Mouse (Mus musculus): Measurements from ENCODE around the gene Aqr. TPM values are rescaled to one million over a fixed set of nuclear protein-coding genes. Genes with fewer than 3 reads are reported as not detected.
"Not testable (repeated sequence)": the region's sequence is repeated elsewhere in the genome, so short reads cannot be mapped to it uniquely, and the experiment has no call there.

Gene Aqr
- total RNA-seq (2017) = 60.8 and 63.6 TPM in 2 replicates

DNA sequence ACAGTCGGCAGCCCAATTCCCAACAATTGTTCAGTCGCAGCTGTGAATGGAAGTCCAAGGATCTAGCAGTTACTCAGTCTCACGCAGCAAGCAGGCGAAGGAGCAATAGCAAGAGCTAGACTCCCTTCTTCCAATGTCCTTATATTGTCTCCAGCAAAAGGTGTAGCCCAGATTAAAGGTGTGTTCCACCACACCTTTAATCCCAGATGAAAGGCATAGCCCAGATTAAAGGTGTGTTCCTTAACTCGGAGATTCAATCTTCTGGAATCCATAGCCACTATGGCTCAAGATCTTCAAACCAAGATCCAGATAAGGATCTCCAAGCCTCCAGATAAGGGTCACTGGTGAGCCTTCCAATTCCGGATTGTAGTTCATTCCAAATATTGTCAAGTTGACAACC is at the start of gene Aqr:
Gene Aqr, minus strand, starts transcription at position 101 of the 400 bp plus-strand sequence.
- not testable (repeated sequence) for ATAC-seq (replicated peaks in 1 of 2; ENCODE audit: insufficient read depth in 1 of 2, low FRiP score in 2 of 2, low TSS enrichment in 1 of 2, low read depth in 1 of 2, poor library complexity in 2 of 2, severe bottlenecking in 2 of 2)

DNA sequence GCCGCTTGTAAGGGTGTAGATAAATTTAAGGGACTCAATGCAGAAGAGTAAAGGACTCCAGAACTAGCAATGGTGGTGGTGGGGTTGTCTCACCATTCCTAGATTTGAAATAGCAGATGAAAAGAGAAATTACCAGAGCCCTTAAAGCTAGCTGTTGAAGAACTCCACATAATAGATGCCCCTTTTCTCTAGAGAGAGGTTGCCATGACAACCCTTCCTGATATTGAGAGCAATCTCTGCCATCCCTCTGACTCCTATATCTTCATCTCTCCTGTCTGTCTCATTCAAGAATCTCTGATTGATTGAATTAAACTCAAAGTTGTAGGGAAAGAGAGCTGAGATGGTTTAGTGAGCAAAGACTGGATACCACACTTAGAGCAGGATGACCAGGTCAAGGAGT is 49.7 kb upstream of the Aqr start:
- ATAC-seq (replicated peaks in 1 of 2; ENCODE audit: insufficient read depth in 1 of 2, low FRiP score in 2 of 2, low TSS enrichment in 1 of 2, low read depth in 1 of 2, poor library complexity in 2 of 2, severe bottlenecking in 2 of 2) = no peak

DNA sequence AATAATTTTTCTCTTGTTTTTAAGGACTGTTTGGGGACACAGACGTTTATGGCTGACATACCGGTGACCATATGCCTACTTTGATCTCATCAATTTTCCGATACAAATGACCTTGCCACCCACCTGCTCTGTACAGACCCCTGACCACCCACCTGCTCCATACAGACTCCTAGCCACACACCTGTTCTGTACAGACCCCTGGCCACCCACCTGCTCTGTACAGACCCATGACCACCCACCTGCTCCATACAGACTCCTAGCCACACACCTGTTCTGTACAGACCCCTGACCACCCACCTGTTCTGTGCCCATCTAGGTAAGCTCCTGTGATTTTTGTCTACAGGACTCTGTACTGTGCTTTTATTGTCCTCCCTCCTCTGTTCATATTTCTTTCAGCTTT is 48.8 kb upstream of the Aqr start:
- ATAC-seq (replicated peaks in 1 of 2; ENCODE audit: insufficient read depth in 1 of 2, low FRiP score in 2 of 2, low TSS enrichment in 1 of 2, low read depth in 1 of 2, poor library complexity in 2 of 2, severe bottlenecking in 2 of 2) = no peak

DNA sequence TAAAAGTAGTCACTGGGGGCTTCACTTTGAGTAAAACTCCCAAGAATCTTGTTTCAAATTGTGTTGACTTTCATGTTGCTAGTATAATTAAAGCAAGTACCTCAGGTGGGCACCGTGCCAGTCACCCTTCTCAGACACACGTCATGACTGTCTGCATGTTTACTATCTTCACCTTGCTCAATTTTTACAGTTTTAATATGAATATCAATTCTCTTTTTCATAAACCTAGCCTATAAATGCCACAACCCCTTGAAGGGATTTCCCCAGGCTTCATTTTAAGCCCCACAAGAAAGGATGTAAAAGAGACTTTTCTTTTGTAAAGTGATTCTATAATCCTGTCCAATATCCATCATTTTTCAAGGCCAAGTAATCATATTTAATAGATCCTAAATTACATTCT is 44.4 kb upstream of the Aqr start:
- ATAC-seq (replicated peaks in 1 of 2; ENCODE audit: insufficient read depth in 1 of 2, low FRiP score in 2 of 2, low TSS enrichment in 1 of 2, low read depth in 1 of 2, poor library complexity in 2 of 2, severe bottlenecking in 2 of 2) = no peak

DNA sequence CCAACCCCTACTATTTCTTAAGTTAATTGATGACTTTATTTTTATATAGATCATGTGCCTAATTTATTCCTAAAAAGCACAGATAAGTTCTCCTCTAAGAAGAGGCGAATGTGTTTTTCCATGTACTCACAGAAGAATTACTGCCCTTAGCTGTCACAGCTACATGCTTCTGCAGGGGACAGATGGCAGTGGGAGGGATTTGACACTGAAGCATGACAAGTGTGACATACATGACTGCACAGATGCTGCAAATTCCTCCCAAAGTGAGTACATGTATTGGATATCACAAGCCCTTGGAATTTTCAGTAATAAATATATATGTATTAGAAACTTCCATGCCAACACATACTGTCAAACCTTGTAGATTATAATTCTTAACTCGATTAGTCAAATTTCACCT is 41.8 kb upstream of the Aqr start:
- no peak for ATAC-seq (replicated peaks in 1 of 2; ENCODE audit: insufficient read depth in 1 of 2, low FRiP score in 2 of 2, low TSS enrichment in 1 of 2, low read depth in 1 of 2, poor library complexity in 2 of 2, severe bottlenecking in 2 of 2)

DNA sequence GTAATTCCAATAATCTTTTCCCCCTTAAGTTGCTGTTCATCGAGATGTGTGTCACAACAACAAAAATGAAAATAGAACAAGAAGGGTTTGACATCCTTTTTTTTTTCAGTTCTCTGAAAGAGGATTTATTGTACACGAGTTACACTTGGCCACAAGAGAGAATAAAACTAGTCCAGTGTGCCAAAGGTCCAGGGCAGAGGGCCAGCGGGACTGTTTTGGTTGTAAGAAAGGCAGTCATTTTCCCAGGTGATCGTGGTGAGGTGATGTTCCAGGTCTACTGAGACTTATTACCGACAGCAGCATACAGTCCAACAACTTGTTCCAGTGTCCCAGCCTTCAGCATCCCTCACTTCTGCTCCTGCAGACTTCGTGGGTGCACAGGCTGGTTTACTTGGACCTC is 18.2 kb upstream of the Aqr start:
- ATAC-seq (replicated peaks in 1 of 2; ENCODE audit: insufficient read depth in 1 of 2, low FRiP score in 2 of 2, low TSS enrichment in 1 of 2, low read depth in 1 of 2, poor library complexity in 2 of 2, severe bottlenecking in 2 of 2) = no peak

DNA sequence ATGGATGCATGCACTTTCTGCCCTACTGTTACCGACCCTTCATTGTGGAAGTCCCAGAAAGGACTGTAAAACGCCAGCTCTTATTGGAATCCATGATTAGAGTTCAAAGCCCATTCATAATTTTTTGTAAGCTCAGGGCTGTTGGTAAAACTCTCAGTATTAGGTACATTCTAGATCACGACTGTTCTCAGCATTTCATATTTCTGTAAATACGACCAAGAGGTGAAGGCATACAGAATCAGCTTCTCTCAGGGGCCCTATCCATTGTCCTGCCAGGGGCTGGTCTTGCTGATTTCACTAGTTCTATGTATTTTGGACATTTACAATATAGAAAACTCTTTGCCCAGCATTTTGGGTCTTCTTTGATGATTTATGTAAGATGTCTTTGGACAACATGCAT is 14.8 kb upstream of the Aqr start:
- ATAC-seq (replicated peaks in 1 of 2; ENCODE audit: insufficient read depth in 1 of 2, low FRiP score in 2 of 2, low TSS enrichment in 1 of 2, low read depth in 1 of 2, poor library complexity in 2 of 2, severe bottlenecking in 2 of 2) = no peak

DNA sequence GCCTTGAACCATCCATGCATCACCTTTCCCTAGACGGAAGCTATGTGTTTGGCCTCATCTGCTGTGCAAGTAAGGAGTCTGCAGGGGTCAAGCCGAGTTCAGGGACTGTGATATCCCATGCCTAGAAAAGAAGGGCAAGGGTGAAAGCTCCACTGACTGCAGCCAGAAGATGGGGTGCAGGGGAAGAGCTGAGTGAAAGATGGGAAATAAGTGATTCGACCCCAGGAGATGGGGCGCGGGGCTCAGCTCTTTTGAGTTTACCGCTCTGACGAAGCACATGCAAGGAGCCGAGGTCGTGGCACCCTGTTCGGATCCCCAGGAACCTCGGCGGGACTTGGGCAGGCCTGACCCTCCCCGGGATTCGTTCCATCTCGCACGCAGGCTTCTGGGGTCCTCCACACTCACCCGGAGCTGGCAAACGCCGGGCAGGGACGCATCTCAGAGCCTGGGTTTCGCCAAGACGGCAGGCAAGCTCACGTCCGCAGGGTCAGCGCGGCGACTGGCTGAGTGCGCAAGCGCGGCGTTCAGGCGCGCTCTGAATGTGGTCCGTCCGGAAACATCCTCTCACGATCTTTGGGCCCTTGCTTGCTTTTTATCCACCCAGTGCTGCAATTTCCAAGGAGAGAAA is 14.2 kb upstream of the Aqr start, which contains the start of gene Zfp770:
Gene Zfp770, minus strand, starts transcription at position 538 of the 628 bp plus-strand sequence.
- ATAC-seq (replicated peaks in 1 of 2; ENCODE audit: insufficient read depth in 1 of 2, low FRiP score in 2 of 2, low TSS enrichment in 1 of 2, low read depth in 1 of 2, poor library complexity in 2 of 2, severe bottlenecking in 2 of 2) = peak; percentile 87 to 94

DNA sequence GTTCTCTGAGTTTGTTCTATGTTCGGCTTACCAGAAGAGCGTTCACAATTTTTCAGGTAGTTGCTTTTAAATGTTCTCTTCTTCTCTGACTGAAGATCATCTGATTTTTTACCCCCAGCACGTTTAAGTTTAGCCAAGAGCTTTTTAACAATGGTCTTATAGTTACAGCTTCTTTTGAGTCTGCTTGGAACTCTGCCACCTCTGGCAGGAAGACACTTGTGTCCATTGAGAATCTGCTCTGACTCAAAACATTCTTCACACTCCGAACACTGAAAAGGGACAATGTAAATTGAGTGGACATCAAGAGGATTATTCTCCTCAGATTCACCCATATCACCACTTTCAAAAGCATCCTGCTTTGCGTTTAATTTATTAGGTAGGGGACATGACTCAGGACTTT is 9.6 kb upstream of the Aqr start:
- no peak for ATAC-seq (replicated peaks in 1 of 2; ENCODE audit: insufficient read depth in 1 of 2, low FRiP score in 2 of 2, low TSS enrichment in 1 of 2, low read depth in 1 of 2, poor library complexity in 2 of 2, severe bottlenecking in 2 of 2)

DNA sequence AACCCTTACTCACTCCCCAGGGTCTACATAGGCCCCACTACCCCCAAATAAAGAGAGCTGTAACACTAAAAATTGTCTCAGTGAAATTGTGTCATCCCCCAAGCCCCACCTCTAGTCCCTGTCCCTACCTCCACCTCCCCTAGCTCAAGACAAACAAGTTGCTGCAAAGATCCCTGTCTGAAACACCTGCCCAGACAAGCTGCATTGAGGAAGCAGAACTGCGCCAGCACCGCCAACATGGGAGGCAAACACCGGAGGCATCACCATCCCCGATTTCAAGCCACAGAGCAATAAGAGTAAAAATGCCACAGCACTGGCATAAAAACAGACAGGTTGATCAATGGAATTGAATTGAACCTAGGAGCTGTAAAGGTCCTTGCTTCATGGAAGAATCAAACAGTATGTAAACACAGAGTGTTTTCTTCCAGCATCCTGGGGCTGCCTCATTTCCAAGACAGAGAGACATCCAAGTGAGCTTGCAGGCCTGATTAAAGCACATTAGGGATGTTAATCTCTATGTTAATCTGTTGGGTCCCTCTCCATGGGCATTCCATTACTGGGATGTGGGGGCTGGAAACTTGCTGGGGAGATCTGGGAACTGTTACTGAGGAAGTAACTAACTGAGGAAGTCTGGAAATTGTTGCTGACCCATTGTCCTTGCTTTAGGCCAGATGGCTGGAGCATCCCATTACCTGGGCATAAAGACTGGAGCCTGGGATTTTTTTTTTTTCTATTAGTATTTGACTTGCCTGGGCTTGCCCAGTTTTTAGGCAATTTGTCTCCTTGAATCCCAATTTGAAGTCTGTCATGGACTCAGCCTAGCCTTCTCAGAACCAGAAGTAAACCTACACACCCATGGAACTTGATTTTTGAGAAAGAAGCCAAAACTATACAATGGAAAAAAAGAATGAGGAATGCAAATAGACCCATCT is 8.8 kb downstream of the Aqr start:
- ATAC-seq (replicated peaks in 1 of 2; ENCODE audit: insufficient read depth in 1 of 2, low FRiP score in 2 of 2, low TSS enrichment in 1 of 2, low read depth in 1 of 2, poor library complexity in 2 of 2, severe bottlenecking in 2 of 2) = no peak

DNA sequence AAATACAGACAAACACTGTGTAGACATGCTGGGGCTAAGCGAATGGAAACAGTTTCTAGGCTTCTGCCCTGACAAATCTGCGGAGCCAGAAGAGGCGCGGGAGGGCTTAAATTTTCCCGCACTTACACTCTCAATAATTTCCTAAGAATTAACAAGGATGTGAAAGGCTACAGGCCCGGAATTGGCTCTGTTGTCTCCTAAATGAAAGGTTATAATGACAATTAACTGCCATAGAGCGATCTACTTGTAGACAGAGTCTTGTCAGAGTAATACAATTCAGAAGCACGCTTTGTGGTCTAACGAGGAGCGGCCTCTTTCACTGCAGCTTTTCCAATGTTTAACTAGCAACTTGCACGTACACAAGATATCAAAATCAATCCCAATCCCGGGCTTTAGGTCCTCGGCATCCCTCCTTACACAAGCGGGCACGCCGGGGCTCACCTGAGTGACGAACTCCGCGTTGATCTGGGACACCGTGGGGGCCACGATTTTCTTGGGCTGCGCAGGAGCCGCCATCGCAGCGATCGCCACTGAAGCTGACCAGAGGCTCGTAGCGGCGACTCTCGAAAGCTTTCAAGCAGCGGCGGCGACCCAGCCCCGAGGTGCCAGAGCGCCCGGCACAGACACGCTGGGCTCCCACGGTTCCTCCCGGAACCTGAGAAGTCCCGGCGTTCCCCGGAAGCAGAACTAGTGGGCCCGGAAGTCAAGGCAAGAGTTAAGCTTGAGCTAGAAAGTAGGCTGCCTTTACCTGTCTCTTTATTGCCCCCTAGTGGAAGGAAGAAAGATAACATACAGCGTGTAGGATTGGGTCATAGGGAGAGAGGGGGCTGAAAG is 12.0 kb downstream of the Aqr start:
- peak; percentile 99 to 100 for ATAC-seq (replicated peaks in 1 of 2; ENCODE audit: insufficient read depth in 1 of 2, low FRiP score in 2 of 2, low TSS enrichment in 1 of 2, low read depth in 1 of 2, poor library complexity in 2 of 2, severe bottlenecking in 2 of 2)

DNA sequence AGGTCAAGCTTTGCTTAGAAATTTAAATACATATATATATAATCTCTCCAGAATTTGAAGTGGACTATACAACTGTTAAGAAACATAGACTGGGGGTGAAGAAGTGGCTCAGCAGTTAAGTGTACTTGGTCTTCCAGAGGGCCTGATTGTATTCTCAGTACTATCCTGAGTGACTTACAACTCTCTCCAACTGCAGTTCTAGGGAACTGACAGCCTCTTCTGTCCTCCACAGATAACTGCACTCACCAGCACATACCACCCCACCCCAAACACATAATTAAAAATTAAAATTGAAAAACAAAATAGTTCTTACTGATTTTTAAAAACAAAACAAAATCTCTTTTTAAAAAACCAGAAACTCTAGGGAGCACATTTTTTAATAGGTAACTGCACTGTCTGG is 13.6 kb downstream of the Aqr start:
- ATAC-seq (replicated peaks in 1 of 2; ENCODE audit: insufficient read depth in 1 of 2, low FRiP score in 2 of 2, low TSS enrichment in 1 of 2, low read depth in 1 of 2, poor library complexity in 2 of 2, severe bottlenecking in 2 of 2) = no peak

DNA sequence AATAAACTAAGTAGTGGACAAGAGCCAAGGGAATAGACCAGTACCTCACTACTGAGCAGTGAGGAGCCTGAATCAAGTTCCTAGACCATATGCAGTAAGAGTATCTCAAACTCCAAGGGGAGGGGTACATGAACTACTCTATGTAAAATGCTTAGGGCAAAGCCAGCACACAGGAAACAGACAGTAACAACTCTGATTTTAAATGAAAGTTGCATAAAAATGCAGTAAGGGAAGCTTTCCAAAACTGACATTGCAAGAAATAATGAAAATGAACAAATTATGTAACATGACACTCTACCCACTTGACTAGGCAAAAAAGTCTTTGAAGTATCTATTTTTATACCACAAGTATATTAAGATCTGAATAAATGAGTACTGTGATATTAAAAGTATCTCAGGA is 19.0 kb downstream of the Aqr start:
- no peak for ATAC-seq (replicated peaks in 1 of 2; ENCODE audit: insufficient read depth in 1 of 2, low FRiP score in 2 of 2, low TSS enrichment in 1 of 2, low read depth in 1 of 2, poor library complexity in 2 of 2, severe bottlenecking in 2 of 2)

DNA sequence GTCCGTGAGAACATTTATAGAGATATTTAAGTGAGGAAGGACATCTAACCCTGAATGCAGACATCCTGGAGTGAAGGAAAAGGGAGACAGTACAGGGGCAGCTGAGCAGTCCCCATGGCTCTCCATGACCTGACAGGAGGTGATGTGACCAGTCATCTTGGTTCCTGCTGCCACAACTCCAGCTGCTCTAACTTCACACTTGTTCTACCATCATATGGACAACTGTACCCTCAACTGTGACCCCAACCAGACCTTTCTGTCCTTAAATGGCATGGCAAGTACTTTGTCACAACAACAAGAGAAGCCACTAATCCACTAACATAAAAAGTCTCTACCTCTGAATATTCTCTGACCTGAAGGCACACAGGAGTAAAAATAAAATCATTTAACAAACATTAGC is 24.8 kb downstream of the Aqr start:
- no peak for ATAC-seq (replicated peaks in 1 of 2; ENCODE audit: insufficient read depth in 1 of 2, low FRiP score in 2 of 2, low TSS enrichment in 1 of 2, low read depth in 1 of 2, poor library complexity in 2 of 2, severe bottlenecking in 2 of 2)

DNA sequence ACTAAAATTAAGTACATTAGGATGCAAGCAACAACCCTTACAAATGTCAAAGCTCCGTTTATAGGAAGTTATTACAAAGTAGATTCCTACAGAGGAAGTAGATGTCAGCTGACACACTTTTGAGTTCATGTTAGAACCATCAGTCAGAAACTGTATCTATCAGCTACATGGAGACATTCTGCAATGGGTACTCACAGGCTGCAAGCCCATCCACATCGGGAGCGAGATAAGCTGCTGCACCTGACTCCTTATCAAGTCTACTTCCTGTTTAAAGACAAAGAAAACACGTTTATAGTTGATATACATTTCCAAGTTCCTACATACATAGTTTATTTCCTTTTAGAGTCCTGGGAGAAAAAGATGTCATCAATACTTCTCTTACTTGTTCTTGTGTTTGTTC is 29.5 kb downstream of the Aqr start:
- no peak for ATAC-seq (replicated peaks in 1 of 2; ENCODE audit: insufficient read depth in 1 of 2, low FRiP score in 2 of 2, low TSS enrichment in 1 of 2, low read depth in 1 of 2, poor library complexity in 2 of 2, severe bottlenecking in 2 of 2)

DNA sequence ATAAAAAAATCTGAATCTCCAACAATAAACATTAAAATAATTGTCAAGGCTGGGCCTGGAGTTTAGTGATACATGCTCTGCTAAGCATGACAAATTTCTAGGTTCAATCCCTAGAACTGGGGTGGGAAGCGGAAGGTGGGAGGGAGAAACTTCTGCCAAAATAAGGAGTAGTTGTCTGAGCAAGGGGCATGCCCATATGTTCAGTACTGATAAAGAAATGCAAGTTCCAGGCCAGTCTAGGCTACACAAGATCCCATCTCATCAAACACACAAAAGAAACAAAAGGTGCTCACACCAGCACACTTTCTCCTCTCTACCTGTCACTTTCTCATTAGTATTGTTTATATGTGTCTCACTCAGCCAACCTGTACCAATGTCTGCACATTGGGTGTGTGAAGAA is 30.2 kb downstream of the Aqr start:
- ATAC-seq (replicated peaks in 1 of 2; ENCODE audit: insufficient read depth in 1 of 2, low FRiP score in 2 of 2, low TSS enrichment in 1 of 2, low read depth in 1 of 2, poor library complexity in 2 of 2, severe bottlenecking in 2 of 2) = no peak

DNA sequence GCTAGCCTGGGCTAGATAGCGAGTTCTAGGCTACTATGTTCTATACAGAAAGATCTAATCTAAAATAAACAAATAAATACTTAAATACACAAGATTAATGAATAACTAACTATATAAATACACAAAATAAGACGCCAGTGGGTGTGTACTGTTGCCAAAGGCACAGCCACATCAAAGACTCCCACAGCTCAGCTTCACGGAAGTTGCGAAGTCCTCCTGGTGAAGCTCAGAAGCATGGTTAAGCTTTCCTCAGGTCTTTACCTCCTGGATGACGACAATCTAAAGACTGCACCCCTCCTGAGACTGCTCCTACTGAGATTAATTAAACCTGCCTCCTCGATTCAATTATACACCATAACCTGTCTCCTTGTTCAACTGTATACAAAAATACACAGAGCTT is 33.6 kb downstream of the Aqr start:
- ATAC-seq (replicated peaks in 1 of 2; ENCODE audit: insufficient read depth in 1 of 2, low FRiP score in 2 of 2, low TSS enrichment in 1 of 2, low read depth in 1 of 2, poor library complexity in 2 of 2, severe bottlenecking in 2 of 2) = no peak

DNA sequence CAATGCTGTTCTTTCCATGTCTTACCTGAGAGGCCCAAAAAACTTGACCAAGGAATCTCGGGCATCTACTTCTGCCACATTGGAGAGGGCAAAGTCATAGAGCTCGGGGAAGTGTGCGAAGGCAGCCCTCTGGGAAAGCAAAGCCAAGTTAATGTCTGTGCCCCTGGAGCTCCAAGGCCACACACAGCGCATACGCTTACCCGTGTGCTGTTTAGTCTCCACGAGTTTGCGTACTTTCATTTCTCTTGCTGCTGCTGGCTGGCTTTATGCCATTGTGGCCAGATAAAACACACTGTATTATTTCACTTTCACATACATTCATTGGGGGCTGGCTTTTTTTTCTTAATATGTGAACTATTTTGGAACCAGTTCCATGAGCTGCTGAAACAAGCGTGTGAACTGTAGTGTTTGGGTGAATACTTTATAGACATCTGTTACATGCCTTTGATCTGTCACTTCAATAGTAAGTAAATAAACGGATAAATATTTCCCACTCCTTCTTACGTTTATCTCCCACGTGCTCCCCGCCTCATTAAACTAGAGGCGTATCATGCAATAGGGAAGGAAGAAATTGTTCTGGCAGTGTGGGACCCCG is 39.9 kb downstream of the Aqr start:
- ATAC-seq (replicated peaks in 1 of 2; ENCODE audit: insufficient read depth in 1 of 2, low FRiP score in 2 of 2, low TSS enrichment in 1 of 2, low read depth in 1 of 2, poor library complexity in 2 of 2, severe bottlenecking in 2 of 2) = no peak

Measured in hematopoietic stem cell, adult 5-6 weeks (primary cell).